Mouse (Mus musculus) midbrain, embryonic 11.5 days (tissue): Measurements from ENCODE around the gene Cd96. TPM values are rescaled to one million over a fixed set of nuclear protein-coding genes. Genes with fewer than 3 reads are reported as not detected.

Experiments used
- polyA plus RNA-seq: library from polyadenylated mRNA; unstranded; fragments of >200 nt; fragmentation: Nextera tagmentation; extraction: Ambion mirVana; gene quantifications from 2 replicates; pipeline ENCODE4 v1.2.1, GENCODE M21; 2014

The Cd96 gene
- polyA plus RNA-seq, 1 experiment from 2014 or later: not detected

Other genes starting within 250 kb of the Cd96 start
- gene Phldb2, start 166.7 kb downstream of the Cd96 start, polyA plus RNA-seq: 28.2 and 29.0 TPM in 2 replicates
- 3.1 and 3.4 TPM in 2 replicates for gene Plcxd2, start 110.0 kb downstream of the Cd96 start, polyA plus RNA-seq
- gene Gm4737, start 34.8 kb upstream of the Cd96 start, polyA plus RNA-seq: 2.4 and 2.7 TPM in 2 replicates